Mouse (Mus musculus) natural killer cell, adult 2 months (primary cell): ENCODE data around the gene Apobec3.
"Not testable (repeated sequence)": the region's sequence is repeated elsewhere in the genome, so short reads cannot be mapped to it uniquely, and the experiment has no call there.

Experiments used
- DNase-seq, 2 experiments: peaks; one replicate each; pipeline ENCODE4 v3.0.0; 2022; ENCODE audit warnings: low spot score in 2 of 2

The Apobec3 gene

DNA sequence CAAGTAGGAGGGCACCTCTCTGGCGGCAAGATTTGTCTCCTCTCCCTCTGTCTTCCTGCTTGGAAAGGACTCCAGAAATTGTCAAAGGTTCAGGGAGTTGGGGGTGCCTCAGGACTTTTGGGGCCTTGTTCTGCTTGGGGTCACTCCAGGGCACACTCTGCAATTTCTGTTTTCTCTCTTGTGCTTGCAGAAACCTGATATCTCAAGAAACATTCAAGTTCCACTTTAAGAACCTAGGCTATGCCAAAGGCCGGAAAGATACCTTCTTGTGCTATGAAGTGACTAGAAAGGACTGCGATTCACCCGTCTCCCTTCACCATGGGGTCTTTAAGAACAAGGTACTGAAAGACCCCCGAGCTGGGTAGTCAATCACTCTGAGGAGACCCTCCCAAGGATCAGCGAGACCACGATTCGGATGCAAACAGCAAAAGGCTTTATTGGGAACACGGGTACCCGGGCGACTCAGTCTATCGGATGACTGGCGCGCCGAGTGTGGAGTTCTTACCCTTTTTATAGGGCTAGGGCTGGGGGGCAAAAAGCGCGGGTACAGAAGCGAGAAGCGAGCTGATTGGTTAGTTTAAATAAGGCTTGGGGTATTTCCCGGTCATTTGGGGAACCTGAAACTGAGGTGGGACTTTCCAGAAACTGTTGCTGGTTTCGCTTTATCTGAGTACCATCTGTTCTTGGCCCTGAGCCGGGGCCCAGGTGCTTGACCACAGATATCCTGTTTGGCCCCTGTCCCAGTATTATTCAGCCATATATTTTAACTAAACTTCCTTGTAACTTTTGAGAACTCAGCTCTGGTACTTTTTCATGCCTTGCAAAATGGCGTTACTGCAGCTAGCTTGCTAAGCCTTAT lies 4.0 kb downstream of the Apobec3 start:
- peak; percentile 64 to 70 for DNase-seq

GRCm38 (mm10) chr15:79896080-79896725 lies 4.7 kb downstream of the Apobec3 start:
- no peak for DNase-seq

DNA sequence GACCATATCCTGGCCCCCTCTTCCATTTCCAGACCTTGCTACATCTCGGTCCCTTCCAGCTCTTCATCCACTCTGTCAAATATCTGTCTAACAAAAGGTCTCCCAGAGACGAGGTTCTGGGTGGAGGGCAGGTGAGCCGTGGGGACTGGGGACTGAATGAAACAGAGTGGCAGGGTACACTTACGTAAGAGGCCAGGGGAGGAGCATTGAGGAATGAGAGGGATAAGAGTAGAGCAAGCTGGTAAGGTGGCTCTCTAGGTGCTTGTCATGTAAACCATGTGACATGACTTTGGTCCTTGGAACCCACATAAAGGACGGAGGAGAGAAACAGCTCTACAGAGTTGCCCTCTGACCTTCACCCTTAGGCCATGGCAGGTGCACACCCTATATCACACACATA lies 7.5 kb downstream of the Apobec3 start:
- no peak for DNase-seq

DNA sequence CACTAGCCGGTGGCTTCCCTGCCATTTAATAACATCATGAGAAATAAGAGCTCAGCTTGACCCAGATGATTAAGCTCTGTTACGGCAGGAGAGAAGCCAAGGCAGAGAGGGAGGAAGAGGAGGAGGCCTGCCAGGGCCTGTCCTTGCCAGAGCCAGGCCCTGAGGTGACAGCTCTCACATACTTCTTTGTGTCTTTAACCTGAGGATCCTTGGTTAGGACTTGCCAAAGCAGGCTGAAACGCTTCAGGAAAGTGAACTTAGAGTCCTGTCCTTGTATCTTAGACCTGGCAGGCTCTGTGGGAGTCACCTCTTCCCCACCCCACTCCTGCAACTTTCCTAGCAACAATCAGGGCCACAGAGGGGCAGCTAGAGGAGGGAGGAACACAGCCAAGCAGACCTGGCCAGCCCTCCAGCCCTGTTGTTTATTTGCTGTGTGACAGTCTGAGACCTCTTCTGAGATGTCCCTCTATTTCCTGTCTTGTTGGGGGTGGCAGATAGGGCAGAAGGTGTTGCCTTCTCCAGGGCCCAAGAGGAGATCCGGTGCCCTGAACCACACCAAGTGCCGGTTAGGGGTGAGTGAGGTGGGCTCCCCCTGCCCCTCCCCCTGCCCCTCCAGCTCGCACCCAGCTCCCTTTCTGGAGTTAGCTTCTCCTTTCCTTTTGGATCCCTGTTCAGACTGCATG lies 8.5 kb downstream of the Apobec3 start:
- peak; percentile 63 to 82 for DNase-seq

GRCm38 (mm10) chr15:79900751-79901150 lies 9.3 kb downstream of the Apobec3 start:
- DNase-seq, result peak; percentile 73 to 80

GRCm38 (mm10) chr15:79901399-79901798 lies 9.9 kb downstream of the Apobec3 start:
- no peak for DNase-seq

DNA sequence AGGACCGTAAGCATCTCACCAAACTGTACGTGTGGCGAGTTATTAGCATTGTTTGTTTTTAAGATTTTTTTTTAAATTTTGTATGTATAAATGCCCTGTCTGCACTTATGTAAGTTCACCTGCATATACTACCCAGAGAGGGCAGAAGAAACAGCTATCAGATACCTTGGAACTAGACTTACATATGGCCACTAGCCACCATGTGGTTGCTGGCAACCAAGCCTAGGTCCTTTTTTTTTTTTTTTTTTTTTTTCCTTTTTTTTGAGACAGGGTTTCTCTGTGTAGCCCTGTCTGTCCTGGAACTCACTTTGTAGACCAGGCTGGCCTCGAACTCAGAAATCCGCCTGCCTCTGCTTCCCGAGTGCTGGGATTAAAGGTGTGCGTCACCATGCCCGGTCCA lies 11.6 kb downstream of the Apobec3 start:
- not testable (repeated sequence) for DNase-seq

GRCm38 (mm10) chr15:79903963-79904362 lies 12.5 kb downstream of the Apobec3 start:
- no peak for DNase-seq

DNA sequence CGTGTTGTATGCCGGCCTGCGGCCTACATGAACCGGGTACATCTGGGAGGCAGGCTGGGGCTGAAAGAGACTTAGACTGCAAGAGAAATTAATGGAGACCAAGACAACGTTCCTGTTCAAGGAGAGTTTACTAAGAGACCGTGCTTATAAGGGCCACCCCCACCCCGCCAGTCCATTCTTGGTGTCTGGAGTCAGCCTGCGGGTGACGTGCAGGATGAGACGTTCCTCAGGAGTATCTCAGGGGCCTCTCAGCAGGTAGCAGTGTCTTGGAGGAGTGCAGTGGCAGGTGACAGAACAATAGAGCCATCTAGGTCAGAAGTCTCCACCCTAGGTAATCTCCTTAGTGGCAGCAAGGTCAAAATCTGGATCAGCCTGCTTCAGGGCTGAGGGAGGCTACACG lies 13.2 kb downstream of the Apobec3 start:
- DNase-seq, result not testable (repeated sequence)

DNA sequence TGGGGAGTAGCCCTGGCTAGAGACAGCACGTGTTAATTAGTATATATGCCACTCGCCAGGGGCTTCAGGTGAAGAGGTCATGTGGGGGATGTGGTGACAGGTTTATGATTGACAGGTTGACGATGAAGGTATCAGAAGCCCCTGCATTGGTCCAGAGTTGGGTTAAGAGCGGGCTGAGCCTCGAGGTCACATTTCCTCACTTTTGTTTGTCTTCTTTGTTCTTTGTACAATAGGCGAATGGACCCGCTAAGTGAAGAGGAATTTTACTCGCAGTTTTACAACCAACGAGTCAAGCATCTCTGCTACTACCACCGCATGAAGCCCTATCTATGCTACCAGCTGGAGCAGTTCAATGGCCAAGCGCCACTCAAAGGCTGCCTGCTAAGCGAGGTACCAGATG lies 13.8 kb downstream of the Apobec3 start:
- no peak for DNase-seq

DNA sequence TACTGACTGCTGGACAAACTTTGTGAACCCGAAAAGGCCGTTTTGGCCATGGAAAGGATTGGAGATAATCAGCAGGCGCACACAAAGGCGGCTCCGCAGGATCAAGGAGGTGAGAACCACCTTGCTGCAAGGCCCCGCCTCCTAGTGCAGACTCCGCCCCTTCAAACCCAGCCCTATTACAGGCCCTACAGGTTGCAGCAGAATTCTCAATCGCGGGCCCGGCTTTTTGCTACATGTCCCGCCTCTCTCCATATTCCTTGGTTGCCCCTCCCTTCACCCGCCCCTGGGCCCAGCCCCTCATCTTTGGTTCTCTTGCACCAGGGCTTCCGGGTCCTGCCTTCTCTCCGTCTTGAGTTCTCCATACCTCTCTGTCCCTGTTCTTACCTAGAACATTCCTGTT lies 15.4 kb downstream of the Apobec3 start:
- DNase-seq, result no peak

DNA sequence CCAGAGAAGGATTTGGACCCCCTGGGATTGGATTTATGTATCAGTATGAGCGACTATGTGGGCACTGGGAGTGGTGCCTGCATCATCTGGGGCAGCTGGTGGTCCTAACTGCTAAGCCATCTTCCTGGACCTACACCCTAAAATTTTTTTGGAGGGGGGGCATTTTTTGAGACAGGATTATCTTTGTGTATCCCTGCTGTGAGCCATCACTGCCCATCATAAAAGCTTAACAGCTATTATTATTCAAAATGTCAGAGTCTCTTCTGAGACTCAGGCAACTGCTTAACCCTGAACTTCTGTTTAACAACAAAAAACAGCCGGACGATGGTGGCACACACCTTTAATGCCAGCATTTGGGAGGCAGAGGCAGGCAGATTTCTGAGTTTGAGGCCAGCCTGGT lies 17.5 kb downstream of the Apobec3 start:
- DNase-seq, result not testable (repeated sequence)

DNA sequence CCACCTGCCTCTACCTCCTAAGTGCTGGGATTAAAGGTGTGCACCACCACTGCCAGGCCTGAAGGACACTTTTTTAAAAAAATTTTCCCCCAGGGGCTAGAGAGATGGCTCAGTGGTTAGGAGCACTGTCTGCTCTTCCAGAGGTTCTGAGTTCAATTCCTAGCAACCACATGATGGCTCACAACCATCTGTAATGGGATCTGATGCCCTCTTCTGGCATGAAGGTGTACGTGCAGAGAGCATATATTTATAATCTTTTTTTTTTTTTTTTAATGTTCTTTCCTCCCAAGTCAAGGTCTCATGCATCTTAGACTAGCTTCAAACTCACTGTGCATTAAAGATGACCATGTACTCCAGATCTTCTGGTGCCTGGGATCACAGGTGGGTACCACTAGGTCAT lies 19.4 kb downstream of the Apobec3 start:
- DNase-seq, result not testable (repeated sequence)

DNA sequence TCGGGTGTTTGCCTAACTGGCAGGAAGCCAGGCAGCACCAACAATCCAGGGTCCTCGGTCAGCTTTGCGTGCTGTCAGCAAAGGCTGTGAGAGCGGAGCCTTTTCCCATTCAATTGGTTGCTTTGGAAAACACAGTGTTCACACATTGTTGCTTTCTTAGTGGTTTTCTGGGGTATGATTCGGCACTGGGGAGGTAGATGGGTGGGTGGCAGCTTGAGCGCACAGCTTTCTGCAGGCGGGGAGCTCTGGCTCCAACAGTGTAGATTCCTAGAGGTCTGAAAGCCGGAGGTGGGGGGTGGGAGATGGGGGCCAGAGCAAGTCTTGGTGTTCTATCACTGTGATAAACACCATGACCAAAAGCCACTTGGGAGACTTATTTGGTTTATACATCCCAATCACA lies 19.9 kb downstream of the Apobec3 start:
- no peak for DNase-seq

DNA sequence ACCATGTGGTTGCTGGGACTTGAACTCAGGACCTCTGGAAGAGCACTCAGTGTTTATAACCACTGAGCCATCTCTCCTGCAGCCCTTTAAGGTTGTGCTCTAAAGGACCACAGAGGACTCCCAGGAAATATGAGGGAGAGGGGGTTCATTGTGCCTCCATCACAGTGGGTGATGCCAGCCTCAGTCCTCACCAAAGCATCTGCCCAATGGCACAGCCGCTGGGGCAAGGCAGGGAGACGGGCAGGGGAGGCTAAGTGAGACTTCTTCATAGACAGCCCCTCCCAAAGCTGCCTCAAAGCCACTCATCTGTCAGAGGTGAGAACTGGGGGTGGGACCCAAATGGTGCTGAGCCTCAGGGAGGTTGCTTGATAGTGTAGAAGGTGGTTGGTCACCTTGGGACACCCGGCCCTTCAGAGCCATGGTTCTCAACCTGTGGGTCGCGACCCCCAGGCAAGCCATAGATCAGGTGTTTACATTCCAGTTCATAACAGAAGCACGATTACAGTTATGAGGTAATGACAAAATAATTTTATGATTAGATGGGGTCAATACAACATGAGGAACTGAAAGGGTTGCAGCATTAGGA lies 22.4 kb downstream of the Apobec3 start:
- DNase-seq, result no peak

DNA sequence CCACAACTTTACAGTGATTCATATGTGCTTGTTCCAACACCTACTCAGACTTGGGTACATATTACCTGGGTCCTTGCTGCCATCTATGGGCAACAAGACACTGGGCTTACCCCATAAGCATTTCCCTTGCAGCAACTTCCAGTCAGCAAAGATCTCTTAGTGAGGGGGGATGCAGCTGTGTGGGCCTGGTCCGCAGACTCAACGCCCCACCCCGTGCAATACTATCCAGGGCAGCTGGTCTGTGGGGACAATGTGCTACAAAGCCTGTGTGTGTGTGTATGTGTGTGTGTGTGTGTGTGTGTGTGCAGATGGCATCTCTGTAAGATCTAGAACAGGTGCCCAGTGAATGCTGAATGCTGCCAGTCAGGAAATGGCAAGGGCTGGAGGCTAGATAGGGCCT lies 22.9 kb downstream of the Apobec3 start:
- no peak for DNase-seq

- DNase-seq, result no peak
Measured at GRCm38 (mm10) chr15:79916150-79916549, 24.7 kb downstream of the Apobec3 start.

- no peak for DNase-seq
Measured at GRCm38 (mm10) chr15:79917111-79917720, 25.8 kb downstream of the Apobec3 start.

DNA sequence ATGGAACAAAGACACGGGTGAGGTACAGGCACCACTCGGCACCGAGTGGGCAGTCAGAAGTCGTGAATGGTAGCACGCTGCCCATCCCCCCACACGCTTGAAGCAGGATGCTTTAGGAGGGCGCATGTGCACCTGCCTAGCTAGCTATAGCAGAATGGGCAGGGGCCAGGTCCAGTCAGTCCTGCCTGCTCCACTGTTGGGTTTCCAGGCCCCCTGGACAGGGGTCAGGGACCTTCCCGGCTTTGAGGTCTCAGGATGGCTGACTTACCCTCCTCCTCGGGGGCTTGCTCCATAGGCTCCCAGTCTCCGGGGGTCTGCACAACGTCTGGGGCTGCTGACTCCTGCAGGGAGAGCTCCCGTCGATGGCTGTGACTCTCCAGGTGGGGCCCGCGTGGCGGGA lies 27.0 kb downstream of the Apobec3 start:
- no peak for DNase-seq

DNA sequence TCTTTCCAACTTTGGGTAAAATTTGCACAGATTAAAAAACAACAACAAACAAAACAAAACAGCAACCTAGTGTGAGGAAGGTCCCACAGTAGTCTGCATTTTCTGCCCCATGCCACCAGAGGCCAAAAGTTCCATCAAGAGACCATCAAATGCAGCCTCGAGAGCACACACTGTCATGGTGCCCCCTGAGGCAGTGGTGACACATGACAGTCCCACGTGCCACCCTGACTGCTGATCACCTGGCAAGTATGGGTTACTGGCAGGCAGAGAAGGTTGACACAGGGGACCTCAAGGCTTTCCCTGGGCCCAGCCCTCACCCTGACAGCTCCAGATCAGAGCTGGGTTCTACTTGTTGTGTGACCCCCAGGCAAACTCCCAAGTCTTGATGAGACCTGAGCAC lies 28.3 kb downstream of the Apobec3 start:
- DNase-seq, result no peak

DNA sequence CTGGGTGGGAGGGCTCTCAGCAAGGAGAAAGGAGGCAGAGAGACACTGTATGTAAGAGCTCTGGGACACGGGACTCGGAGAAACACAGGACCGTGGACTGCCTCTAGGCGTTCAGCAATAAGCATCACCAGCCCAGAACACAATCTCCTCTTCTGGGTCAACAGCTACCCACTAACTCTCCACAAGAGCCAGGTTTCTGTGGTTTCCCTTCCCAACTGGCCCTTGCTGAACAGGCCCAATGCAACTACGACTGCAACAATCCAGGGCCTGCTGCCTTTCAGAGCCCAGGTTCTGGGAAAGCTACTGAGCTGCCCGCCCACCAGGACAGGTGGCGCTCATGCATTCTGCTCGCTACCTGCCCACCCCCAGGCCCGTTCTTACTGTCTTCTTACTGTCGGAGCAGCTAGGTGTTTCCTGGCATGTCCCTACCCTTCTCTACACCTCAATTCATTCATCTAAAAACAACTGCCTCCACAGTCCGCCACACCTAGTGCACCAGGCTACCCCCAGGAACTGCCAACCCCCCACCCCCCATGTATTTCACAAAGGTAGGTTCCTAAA lies 35.5 kb downstream of the Apobec3 start:
- DNase-seq, result no peak
